Mouse (Mus musculus) spleen, adult 2 months (tissue): ENCODE measurements around the gene Ttll13.

Source experiments
- CTCF ChIP-seq: fragments of 200-500 bp; IDR thresholded peaks from 2 replicates; pipeline ENCODE4 v1.5.1; 2011; ENCODE audit warnings: mild to moderate bottlenecking, inconsistent platforms; ENCODE audit not compliant: insufficient read depth, insufficient read length, insufficient replicate concordance; ENCODE audit errors: extremely low read depth
- POLR2A ChIP-seq: fragments of 200-500 bp; IDR thresholded peaks from 2 replicates; pipeline ENCODE4 v1.6.1; 2011; ENCODE audit warnings: low read depth, low read length, inconsistent platforms

DNA sequence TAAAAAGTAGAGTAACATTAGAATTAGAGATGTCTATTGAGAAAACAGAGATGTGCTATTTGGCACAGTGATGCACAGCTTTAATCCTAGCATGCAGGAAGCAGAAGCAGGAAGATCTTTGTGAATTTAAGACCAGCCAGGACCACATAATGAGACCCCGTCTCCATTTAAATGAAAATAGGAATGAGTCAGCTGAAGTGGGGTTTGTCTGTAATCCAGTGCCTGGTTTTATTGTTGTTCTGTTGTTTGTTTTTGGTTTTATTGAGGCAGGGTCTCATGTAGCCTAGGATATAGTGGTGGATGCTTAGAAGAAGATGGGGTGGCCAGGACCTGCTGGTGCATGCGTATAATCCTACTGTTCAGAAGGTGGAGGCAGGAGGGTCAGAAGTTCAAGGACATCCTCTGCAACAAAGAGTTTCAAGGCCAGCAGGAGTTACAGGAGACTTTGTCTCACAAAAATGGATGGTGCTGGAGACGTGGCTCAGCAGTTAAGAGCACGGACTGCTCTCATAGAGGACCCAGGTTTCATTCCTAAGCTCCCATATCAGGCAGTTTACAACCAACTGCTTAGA, 24.9 kb upstream of the Ttll13 start:
- TF ChIP-seq CTCF (no peak), POLR2A (no peak)
